Mouse (Mus musculus) intestine, embryonic 15.5 days (tissue): ENCODE results near the gene Zfp560. TPM values are rescaled to one million over a fixed set of nuclear protein-coding genes. Genes with fewer than 3 reads are reported as not detected.

Experiments used
- polyA plus RNA-seq: library from polyadenylated mRNA; unstranded; fragments of >200 nt; fragmentation: Nextera tagmentation; extraction: Ambion mirVana; gene quantifications from 2 replicates; pipeline ENCODE4 v1.2.1, GENCODE M21; 2015

The Zfp560 gene
- polyA plus RNA-seq, 1 experiment from 2014 or later: 35.5 TPM

Other genes starting within 250 kb of the Zfp560 start
- gene Olfr870, start 211.1 kb downstream of the Zfp560 start, polyA plus RNA-seq: not detected in 2 replicates
- gene Olfr871, start 173.0 kb downstream of the Zfp560 start, polyA plus RNA-seq: not detected in 2 replicates
- not detected in 2 replicates for gene Olfr872, start 148.1 kb downstream of the Zfp560 start, polyA plus RNA-seq
- not detected in 2 replicates for gene Olfr39, start 102.8 kb downstream of the Zfp560 start, polyA plus RNA-seq
- not detected in 2 replicates for gene Olfr873, start 86.6 kb downstream of the Zfp560 start, polyA plus RNA-seq
- not detected in 2 replicates for gene Olfr18, start 49.1 kb downstream of the Zfp560 start, polyA plus RNA-seq
- 11.9 and 14.7 TPM in 2 replicates for gene Zfp26, start 75.0 kb upstream of the Zfp560 start, polyA plus RNA-seq
- gene Zfp426, start 107.6 kb upstream of the Zfp560 start, polyA plus RNA-seq: 15.1 and 15.7 TPM in 2 replicates
- gene Zfp266, start 136.2 kb upstream of the Zfp560 start, polyA plus RNA-seq: 55.1 and 62.4 TPM in 2 replicates
- gene Zfp846, start 196.1 kb upstream of the Zfp560 start, polyA plus RNA-seq: 12.0 and 13.8 TPM in 2 replicates